Mouse (Mus musculus) CH12.LX (cell line): ENCODE measurements around the gene Slc15a3.

Experiments
- CTCF ChIP-seq, 2 experiments: IDR thresholded peaks in 1 of 2; conservative IDR thresholded peaks in 1 of 2; 2 replicates each; pipeline ENCODE4 v1.5.1; 2011 to 2012; ENCODE audit warnings: low read depth in 2 of 2, low read length in 2 of 2, improper control_type of control experiment in 1 of 2, inconsistent platforms in 1 of 2, mild to moderate bottlenecking in 1 of 2, moderate library complexity in 1 of 2
- EP300 ChIP-seq: IDR thresholded peaks from 2 replicates; pipeline ENCODE4 v1.6.1; 2011; ENCODE audit warnings: low read length, improper control_type of control experiment
- ETS1 ChIP-seq: conservative IDR thresholded peaks from 2 replicates; pipeline ENCODE4 v1.6.1; 2012; ENCODE audit warnings: low read depth, mild to moderate bottlenecking, inconsistent platforms, low read length, improper control_type of control experiment, moderate library complexity
- MAX ChIP-seq: IDR thresholded peaks from 2 replicates; pipeline ENCODE4 v1.6.1; 2011; ENCODE audit warnings: low read length, improper control_type of control experiment
- POLR2A ChIP-seq: IDR thresholded peaks from 2 replicates; pipeline ENCODE4 v1.6.1; 2011; ENCODE audit warnings: low read depth, mild to moderate bottlenecking, improper control_type of control experiment, low read length
- ZKSCAN1 ChIP-seq: IDR thresholded peaks from 2 replicates; pipeline ENCODE4 v1.6.1; 2012; ENCODE audit warnings: low read depth, inconsistent platforms, low read length, improper control_type of control experiment, borderline replicate concordance

DNA sequence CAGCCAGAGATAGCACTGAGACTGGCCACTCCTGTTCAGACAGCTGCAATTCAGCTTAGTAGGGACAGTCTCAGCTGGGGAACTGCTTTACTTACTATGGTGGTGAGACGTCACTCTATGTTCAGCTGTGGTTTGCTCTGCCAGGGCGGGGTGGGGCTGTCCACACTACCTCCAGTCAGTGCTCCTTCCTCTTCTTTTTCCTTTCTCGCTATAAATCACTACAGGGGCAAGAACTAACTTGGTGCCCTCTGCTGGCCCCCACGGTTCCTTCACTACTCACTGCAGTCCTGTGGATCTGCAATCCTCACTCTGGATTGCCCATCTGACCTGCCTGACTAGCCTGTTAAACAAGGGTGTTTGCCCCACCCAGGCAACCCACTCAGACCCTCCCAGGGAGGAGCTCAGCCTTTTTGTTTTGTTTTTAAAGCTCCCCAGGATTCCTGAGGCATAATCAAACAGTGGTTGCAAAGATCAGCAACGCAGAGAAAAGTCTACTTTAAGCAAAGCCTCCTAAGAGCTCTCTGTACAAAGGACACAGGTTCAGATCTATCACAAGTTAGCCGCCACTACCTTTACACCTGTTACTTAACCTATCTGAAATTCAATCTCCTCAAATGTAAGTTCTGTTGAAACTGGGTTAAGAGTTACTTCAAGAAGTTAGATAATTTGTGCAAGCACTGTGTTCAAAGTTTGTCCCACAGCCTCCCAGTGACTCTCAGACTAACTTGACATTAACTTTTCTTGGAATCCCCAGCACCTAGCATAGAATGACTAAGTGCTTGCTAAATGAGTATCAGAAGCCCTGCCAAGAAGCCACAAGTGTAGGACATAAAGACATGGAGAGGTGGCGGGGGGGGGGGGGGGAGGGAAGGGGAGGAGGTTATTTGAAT, 40.8 kb downstream of the Slc15a3 start:
- TF ChIP-seq POLR2A (peak; percentile 35; the same call in 1 of the 2 replicates), EP300 (peak; percentile 61), MAX (peak; percentile 59), ETS1 (peak; percentile 81), CTCF (conservative IDR thresholded peaks at IDR 0.05 in 1 of 2, IDR thresholded peaks at IDR 0.05 in 1 of 2; ENCODE audit: low read depth in 2 of 2, low read length in 2 of 2) (peak in 1 of 2 experiments; percentile 73; a peak in 2 of 4 replicates), ZKSCAN1 (peak; percentile 80)
